Mouse (Mus musculus) hindbrain, postnatal 0 days (tissue): ENCODE results near the gene D8Ertd738e. TPM values are rescaled to one million over a fixed set of nuclear protein-coding genes. Genes with fewer than 3 reads are reported as not detected.
A peak's percentile ranks its signal among the peaks of the same experiment; 100 is the strongest.

Experiments used
- ATAC-seq: fragments of 200-750 bp; cut with Nextera tagmentation; 2 replicates; pipeline ENCODE4 v1.8.0; 2017; ENCODE audit warnings: mild to moderate bottlenecking, moderate TSS enrichment, moderate library complexity
- DNase-seq: peaks from one replicate; pipeline ENCODE4 v3.0.0-alpha.2; 2015; ENCODE audit warnings: low spot score
- H3K27ac ChIP-seq: fragments of 300-500 bp; sonication (generic); 2 replicates; pipeline ENCODE4 v1.5.1; 2014; ENCODE audit warnings: mild to moderate bottlenecking
- H3K27me3 ChIP-seq: fragments of 300-500 bp; sonication (generic); 2 replicates; pipeline ENCODE4 v1.6.1; 2014; ENCODE audit warnings: low read length, mixed read lengths; ENCODE audit not compliant: insufficient read depth
- H3K36me3 ChIP-seq: fragments of 300-500 bp; sonication (generic); 2 replicates; pipeline ENCODE4 v1.6.1; 2014; ENCODE audit warnings: low read length, mixed read lengths; ENCODE audit not compliant: insufficient read depth
- H3K4me1 ChIP-seq: fragments of 300-500 bp; sonication (generic); 2 replicates; pipeline ENCODE4 v1.6.1; 2014; ENCODE audit warnings: antibody characterized with exemption, low read length, mixed read lengths; ENCODE audit not compliant: insufficient read depth
- H3K4me2 ChIP-seq: fragments of 300-500 bp; sonication (generic); 2 replicates; pipeline ENCODE4 v1.6.1; 2014; ENCODE audit warnings: low read depth, mild to moderate bottlenecking, low read length, moderate library complexity, mixed read lengths
- H3K4me3 ChIP-seq: fragments of 300-500 bp; sonication (generic); 2 replicates; pipeline ENCODE4 v1.5.1; 2014; ENCODE audit warnings: low read length
- H3K9ac ChIP-seq: fragments of 300-500 bp; sonication (generic); replicated peaks from 2 replicates; pipeline ENCODE4 v1.6.1; 2014; ENCODE audit warnings: mild to moderate bottlenecking, low read length, moderate library complexity, mixed read lengths
- H3K9me3 ChIP-seq: fragments of 300-500 bp; sonication (generic); 2 replicates; pipeline ENCODE4 v1.6.1; 2016; ENCODE audit warnings: low read length, mixed read lengths
- CTCF ChIP-seq: IDR thresholded peaks from 2 replicates; pipeline ENCODE4 v1.5.1; 2016; ENCODE audit warnings: antibody characterized with exemption, control low read depth, low read depth
- WGBS: fragments of 180-500 bp; shearing (Covaris S2); extraction: QIAGEN DNeasy Blood & Tissue Kit; methylation state at CpG from one replicate; pipeline ENCODE4 v1.1.7; 2014; 5-methylcytosine and 5-hydroxymethylcytosine counted together
- polyA plus RNA-seq: library from polyadenylated mRNA; unstranded; fragments of >200 nt; fragmentation: Nextera tagmentation; extraction: Ambion mirVana; gene quantifications from 2 replicates; pipeline ENCODE4 v1.2.1, GENCODE M21; 2015
- total RNA-seq: library from RNA; depleted of rRNA; stranded (reverse); fragments of >200 nt; gene quantifications from 2 replicates; pipeline ENCODE4 v1.2.3, GENCODE M21; 2014

The D8Ertd738e gene
- total and polyA plus RNA-seq, 2 experiments from 2014 or later = 69.4 to 318 TPM

DNA sequence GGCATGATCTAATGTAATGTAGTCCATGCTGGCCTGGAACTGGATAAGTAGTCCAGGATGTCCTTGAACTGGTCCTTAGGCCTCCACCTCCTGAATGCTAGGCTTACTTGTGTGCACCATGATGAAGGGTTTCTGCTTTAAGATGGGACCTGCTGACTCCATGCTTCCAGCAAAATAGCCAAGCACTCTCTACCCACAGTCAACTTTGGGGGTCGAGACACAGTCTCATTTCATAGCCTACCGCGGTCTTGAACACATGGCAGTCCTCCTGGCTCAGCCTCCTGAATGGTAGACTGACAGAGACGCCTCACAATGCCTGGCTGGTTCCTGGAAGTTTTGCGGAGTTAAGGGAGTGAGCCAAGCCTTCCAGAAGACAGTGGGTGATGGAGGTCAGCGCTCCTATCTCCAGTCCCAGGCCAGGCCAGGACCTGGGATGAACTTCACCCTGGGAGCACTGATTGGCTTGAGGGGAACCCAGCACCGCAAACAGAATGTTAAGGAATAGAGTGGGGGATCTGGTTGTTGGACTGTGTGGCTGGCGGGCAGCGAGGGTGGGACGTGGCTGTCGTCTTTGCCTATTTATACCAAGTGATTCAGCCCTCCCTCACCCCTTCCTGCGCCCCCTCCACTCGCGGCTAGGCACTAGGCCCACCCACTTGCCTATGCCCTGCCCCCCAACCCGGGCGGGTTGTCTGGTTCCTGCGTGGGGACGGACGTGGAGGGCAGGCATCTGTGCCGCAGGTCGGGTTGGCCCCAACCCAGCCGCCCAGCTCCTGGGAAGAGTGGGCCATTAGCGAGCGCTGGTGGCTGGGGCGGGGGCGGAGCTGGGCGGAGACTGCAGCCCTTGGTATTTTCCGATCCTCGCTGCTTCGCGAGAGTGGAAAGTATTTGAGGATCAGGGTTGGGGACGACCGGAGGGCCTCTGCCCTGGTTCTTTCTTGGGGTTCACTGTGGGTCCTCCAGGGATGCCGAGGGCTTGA is 46.3 kb downstream of the D8Ertd738e start:
- Histone ChIP-seq H3K27me3 (no peaks in the 10 kb centered on the region), H3K4me3 (peak overlapping the region; percentile 34), H3K36me3 (no peaks in the 10 kb centered on the region), H3K27ac (peak overlapping the region; percentile 83), H3K4me2 (peak overlapping the region; percentile 76), H3K9me3 (no peaks in the 10 kb centered on the region), H3K4me1 (peaks cover 24% of the 10 kb centered on the region), H3K9ac (peak overlapping the region; percentile 49)
- TF ChIP-seq CTCF = no peak
- ATAC-seq = peak; percentile 35
- 9% methylated on average over 33 of the region's 34 CpGs for WGBS
- DNase-seq = peak; percentile 68

DNA sequence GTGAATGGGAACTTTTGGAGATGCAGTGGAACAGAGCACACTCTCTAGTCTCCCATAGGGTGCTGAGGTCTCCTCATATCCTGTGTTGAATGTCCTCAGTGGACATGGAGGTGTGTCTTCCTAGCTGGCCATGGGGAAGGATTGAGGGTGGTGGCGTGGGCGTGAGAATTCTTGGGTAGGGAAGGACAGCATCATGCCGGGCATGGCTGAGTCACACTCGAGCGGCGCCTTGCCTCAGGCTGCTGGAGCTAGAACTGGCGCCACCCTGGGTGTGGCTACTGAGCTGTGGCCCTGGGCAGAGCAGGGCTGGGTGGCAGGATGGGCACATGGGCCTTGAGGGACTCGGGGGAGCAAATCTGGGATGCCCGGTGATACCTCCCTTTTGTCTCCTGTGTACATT is 47.1 kb downstream of the D8Ertd738e start:
- peaks cover 25% of the 10 kb centered on the region for H3K4me1 ChIP-seq
- H3K4me2 ChIP-seq = peak overlapping the region; percentile 76
- H3K4me3 ChIP-seq = no peak overlapping the region
- no peaks in the 10 kb centered on the region for H3K9me3 ChIP-seq
- ATAC-seq (no peak), DNase-seq (no peak)
- TF ChIP-seq CTCF = no peak
- no peaks in the 10 kb centered on the region for H3K36me3 ChIP-seq
- 79% methylated on average over 9 of the region's 9 CpGs for WGBS
- H3K27me3 ChIP-seq = no peaks in the 10 kb centered on the region
- no peak overlapping the region; the same call in 1 of the 2 replicates for H3K27ac ChIP-seq
- no peak overlapping the region for H3K9ac ChIP-seq

DNA sequence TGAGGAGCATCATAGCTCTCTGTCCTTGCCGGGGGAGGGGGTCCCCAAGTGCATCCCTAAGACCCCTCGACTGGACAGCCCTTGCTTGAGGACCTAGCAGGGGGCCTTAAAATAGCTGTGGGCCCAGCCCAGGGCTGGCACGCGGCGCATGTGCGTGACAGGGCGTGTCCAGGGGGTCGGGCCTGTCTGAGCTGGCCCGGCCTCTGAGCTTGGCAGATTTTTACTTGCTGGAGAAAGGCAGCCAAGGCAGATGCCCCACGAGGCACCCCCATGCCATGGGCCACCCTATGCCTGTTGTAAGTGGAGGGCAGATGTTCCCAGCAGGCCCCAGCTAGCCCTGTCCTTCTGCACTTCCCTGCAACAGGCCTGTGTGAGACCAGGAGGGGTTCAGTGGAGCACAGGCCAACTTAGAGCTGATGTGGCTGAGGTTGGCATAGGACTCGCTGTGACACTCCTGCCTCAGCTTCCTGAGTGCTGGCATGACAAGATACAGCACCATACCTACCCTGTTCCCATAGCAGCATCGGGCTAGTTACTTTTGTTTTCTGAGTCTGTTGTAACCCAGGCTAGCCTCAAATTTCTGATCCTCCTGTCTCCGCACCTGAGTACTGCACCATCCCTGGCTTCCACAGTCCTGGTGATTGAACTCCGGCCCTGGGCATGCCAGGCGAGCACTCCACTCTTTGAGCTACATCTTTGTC is 47.8 kb downstream of the D8Ertd738e start:
- Histone ChIP-seq H3K4me2 (peak overlapping the region; percentile 76), H3K27me3 (no peaks in the 10 kb centered on the region), H3K9me3 (no peaks in the 10 kb centered on the region), H3K4me3 (peak overlapping the region; percentile 47), H3K27ac (peak overlapping the region; percentile 80), H3K36me3 (no peaks in the 10 kb centered on the region), H3K4me1 (peaks cover 25% of the 10 kb centered on the region), H3K9ac (peak overlapping the region; percentile 51)
- peak; percentile 23 for DNase-seq
- ATAC-seq = no peak
- WGBS = 44% methylated on average over 15 of the region's 15 CpGs
- TF ChIP-seq CTCF = no peak

DNA sequence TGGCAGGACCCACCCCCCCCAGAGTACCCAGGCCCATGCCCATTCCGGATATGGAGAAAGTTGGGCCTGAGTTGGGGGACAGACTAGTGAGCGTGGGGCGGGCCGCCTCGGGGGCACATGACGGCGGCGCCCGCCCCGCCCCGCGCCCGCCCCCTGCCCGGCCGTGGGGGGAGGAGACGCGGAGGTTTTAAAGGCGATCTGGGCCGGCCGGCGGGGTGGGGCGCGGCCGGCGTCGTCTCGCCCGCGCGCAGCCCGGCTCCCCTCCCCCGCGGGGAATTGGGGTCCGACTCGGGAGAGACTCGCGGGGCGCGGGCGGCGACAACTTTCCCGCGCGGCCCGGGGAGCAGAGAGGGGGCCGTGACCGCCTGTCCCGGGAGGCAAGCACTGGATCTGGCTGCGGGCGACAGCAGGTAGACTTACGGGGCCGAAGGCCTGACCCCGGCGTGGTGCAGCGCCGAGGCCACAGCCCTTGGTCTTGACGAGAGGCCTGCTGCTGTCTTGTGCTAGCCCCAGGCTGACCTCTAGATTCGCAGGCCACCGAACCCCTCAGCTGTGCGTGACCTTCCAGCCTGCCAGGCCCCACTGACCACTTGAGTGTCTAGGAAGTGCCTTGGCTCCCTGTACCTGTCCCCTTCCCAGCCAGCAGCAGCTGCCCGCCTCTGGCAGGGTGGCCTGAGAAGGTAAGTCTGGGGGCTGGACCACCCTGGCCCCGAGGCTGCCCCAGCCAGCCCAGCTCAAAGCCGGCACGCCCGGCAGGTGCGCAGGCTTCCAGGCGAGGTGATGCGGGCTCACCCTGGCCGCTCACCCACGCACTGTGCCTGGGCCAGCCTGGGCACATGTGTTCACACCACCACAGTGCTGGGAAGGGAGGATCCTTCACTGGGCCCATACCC is 48.6 kb downstream of the D8Ertd738e start:
- DNase-seq = peak; percentile 60

DNA sequence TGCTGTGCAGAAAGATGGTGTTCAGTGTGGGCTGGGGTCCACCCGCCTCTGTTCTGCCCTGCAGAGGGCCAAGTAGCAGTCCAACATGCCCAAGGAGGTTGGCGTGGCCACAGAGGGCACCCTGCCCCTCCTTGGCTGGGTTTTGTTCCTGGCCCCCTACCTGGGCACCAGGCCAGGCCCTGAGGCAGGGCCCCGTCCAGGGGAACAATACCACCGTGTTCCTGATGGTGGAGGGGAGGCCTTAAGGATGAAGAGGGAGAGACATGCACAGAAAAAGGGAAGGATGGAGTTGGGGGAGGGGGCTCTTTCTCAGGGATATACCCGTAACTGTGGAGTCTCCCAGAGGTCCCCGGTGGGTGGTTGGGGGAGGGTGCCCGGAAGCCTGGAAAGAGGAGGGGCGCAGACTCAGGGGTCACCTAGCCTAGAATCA is 49.4 kb downstream of the D8Ertd738e start:
- H3K4me1 ChIP-seq = peaks cover 25% of the 10 kb centered on the region
- peak overlapping the region; percentile 47; the same call in 1 of the 2 replicates for H3K4me3 ChIP-seq
- 19% methylated on average over 8 of the region's 8 CpGs for WGBS

More for the DNA sequence above, 48.6 kb downstream of the D8Ertd738e start:
- WGBS = 12% methylated on average over 46 of the region's 70 CpGs
- peaks cover 25% of the 10 kb centered on the region for H3K4me1 ChIP-seq
- H3K4me2 ChIP-seq = peak overlapping the region; percentile 76
- no peak for ATAC-seq
- H3K4me3 ChIP-seq = peak overlapping the region; percentile 47
- peak overlapping the region; percentile 80 for H3K27ac ChIP-seq
- peak overlapping the region; percentile 51 for H3K9ac ChIP-seq
- TF ChIP-seq CTCF = no peak
- H3K36me3 ChIP-seq = no peaks in the 10 kb centered on the region
- no peaks in the 10 kb centered on the region for H3K27me3 ChIP-seq
- no peaks in the 10 kb centered on the region for H3K9me3 ChIP-seq

More for the DNA sequence above, 49.4 kb downstream of the D8Ertd738e start:
- peak overlapping the region; percentile 80 for H3K27ac ChIP-seq
- no peaks in the 10 kb centered on the region for H3K36me3 ChIP-seq
- DNase-seq (peak; percentile 38), ATAC-seq (no peak; the same call in 1 of the 2 replicates)
- H3K4me2 ChIP-seq = peak overlapping the region; percentile 76
- no peaks in the 10 kb centered on the region for H3K9me3 ChIP-seq
- no peaks in the 10 kb centered on the region for H3K27me3 ChIP-seq
- TF ChIP-seq CTCF = no peak
- H3K9ac ChIP-seq = peak overlapping the region; percentile 51
